Mouse (Mus musculus): ENCODE data around the gene Cebpe.

- TF ChIP-seq EP300 (IDR thresholded peaks at IDR 0.05; ENCODE audit: low read depth) (no peak), CTCF (IDR thresholded peaks at IDR 0.05; ENCODE audit: low read depth) (no peak)
These were observed 9.7 kb upstream of the Cebpe start for GRCm38 (mm10) chr14:54721711-54722110.

All from heart, postnatal 0 days (tissue).